Mouse (Mus musculus): ENCODE measurements around the gene Msi2. TPM values are rescaled to one million over a fixed set of nuclear protein-coding genes. Genes with fewer than 3 reads are reported as not detected.

Msi2 gene
- polyA plus RNA-seq, 1 experiment from 2014 or later = 3.9 TPM

DNA sequence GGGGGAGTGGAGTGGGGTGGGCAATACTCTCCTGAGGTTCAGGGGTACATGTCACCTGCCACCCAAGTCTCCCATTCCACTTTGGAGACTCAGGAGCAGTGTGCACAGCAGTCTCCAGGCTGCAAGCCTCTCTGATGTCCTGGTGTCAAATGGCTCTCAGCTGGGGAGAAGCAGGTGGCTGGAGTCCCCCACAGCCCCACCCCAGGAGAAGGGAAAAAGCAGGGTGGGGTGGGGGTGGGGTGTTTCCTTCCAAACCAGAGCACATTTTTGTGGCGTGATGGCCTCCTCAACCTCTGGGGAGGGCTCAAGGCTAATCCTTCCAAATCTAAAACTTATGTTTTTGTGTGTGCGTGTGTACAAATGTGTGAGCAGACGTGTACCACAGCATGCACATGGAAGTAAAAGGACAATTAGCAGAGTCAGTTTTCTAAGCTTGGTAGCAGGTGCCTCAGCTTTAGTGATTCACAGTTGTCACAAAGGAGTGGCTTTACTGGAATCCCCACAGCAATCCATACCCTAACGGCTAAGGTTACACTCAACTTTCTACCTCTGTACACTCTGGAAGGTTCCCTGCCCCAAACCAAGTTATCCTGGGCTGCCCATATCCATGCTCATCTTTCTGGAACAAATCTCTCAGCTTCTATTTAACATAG, 161.1 kb downstream of the Msi2 start:
- ATAC-seq (ENCODE audit: low read depth) (no peak), DNase-seq (no peak)
- Histone ChIP-seq H3K4me3 (replicated peaks) (no peak overlapping the region), H3K4me2 (no peak overlapping the region), H3K4me1 (replicated peaks) (peaks cover 89% of the 10 kb centered on the region), H3K9me3 (replicated peaks) (no peaks in the 10 kb centered on the region), H3K9ac (no peak overlapping the region), H3K27ac (peak overlapping the region; percentile 30), H3K36me3 (no peaks in the 10 kb centered on the region), H3K27me3 (no peaks in the 10 kb centered on the region)
- WGBS (ENCODE audit: insufficient replicate concordance) = 71% methylated on average over 4 of the region's 4 CpGs

DNA sequence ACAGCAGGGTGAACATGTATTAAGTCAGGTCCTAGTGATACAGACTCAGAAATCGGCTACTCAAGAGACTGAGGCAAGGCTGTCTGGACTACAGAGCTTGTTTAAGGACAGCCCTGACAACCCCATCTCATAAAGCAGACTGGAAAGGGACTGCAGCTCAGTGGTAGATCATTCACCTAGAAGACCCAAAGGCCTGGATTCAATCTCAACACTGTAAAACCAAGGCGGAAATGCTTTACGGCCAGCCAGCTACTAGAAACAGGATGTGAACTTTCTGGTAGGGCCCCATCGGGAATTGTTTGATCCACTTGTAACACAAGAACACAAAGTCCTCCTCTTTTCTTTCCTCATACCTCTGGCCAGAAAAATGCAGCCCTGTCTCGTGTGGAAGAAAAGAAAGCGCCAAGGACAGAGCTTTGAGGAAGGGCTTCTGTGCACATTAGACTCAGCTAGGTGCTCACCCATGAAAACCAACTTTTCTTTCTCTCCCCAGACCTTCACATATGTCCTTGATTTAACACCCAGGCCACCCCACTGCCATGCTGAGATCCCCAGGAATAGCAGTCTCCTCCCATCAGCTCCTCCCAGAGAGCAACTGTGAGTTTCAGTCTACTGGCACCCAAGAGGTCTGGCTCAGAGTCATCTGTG, 162.3 kb downstream of the Msi2 start:
- no peak for ATAC-seq (ENCODE audit: low read depth)
- Histone ChIP-seq H3K9me3 (replicated peaks) (no peaks in the 10 kb centered on the region), H3K9ac (peak overlapping the region; percentile 35), H3K36me3 (no peaks in the 10 kb centered on the region), H3K4me3 (replicated peaks) (no peak overlapping the region), H3K4me2 (no peak overlapping the region), H3K27ac (peak overlapping the region; percentile 56), H3K27me3 (no peaks in the 10 kb centered on the region), H3K4me1 (replicated peaks) (peaks cover 94% of the 10 kb centered on the region)
- 60% methylated on average over 6 of the region's 6 CpGs for WGBS (ENCODE audit: insufficient replicate concordance)
- no peak for DNase-seq

DNA sequence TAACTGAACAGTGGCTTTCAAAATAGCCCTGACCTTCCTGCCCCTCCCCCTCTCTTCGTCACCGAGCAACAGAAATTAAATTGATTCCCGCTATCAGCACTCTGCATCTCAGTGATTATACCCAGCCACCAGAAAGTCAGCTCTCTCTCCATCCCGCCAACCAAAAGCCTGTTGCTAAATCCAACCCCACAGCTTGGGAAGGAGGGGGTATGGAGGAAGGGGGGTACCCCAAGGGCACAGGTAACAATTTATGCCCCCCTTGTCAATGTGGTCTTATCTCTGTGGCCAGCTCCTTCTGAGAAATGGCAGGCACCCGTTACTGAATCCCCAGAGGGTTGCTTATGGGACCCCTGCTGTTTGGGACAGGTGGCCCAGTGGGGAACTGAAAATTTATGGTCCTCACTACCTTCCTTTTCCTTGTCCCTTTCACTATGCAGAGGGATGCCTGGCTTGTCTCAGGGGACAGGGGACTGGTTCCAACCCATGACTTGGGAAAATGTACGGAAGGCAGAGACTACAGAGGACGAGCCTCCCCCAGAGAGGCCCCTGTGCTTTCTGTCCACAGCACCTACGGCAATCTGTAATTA, 163.0 kb downstream of the Msi2 start:
- Histone ChIP-seq H3K9ac (peak overlapping the region; percentile 35; the same call in 1 of the 2 replicates), H3K9me3 (replicated peaks) (no peaks in the 10 kb centered on the region), H3K27me3 (no peaks in the 10 kb centered on the region), H3K4me2 (peak overlapping the region; percentile 3; the same call in 1 of the 2 replicates), H3K36me3 (no peaks in the 10 kb centered on the region), H3K4me1 (replicated peaks) (peaks cover 94% of the 10 kb centered on the region), H3K4me3 (replicated peaks) (no peak overlapping the region), H3K27ac (peak overlapping the region; percentile 56; the same call in 1 of the 2 replicates)
- no peak for ATAC-seq (ENCODE audit: low read depth)
- WGBS (ENCODE audit: insufficient replicate concordance) = 23% methylated on average over 8 of the region's 8 CpGs
- no peak for DNase-seq

DNA sequence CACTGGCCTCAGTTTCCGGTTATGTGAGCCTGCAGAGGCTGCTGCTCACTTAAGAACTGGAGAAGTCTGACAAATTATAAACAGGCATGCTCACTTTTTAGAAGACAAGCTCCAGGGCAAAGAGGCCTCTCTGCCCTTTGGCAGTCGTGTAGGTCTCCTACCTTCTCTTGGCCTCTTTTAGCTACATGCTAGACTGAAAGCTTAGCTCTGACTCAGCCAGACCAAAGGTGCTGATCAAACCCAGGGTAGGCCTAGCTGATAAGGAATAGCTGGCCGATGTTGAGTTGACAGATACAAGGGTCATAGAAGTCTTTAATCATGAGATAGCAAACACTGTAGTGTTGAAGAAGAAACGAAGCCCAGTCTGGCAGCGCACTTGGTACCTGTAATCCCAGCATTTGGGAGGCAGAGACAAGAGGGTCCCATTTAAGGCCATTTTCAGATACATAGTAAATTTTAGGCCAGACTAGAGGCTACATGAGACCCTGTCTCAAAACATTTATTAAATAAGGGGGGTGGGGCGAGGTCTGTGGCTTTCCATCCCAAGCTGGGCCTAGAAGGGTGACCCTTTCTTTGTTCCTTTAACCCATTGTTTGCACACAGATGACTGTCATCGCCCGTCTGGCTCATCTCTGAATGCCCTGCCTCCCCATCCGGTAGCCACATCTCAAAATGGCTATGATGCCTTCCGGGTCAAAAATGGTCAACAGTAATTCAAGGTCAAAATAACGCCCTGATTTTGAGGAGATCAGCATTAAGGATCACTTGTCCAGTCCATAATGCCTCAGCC, 164.6 kb downstream of the Msi2 start:
- Histone ChIP-seq H3K4me1 (replicated peaks) (peaks cover 85% of the 10 kb centered on the region), H3K36me3 (no peaks in the 10 kb centered on the region), H3K27me3 (no peaks in the 10 kb centered on the region), H3K9me3 (replicated peaks) (no peaks in the 10 kb centered on the region), H3K4me2 (peak overlapping the region; percentile 5), H3K27ac (peak overlapping the region; percentile 78), H3K9ac (peak overlapping the region; percentile 38), H3K4me3 (replicated peaks) (no peak overlapping the region)
- 48% methylated on average over 11 of the region's 11 CpGs for WGBS (ENCODE audit: insufficient replicate concordance)
- DNase-seq (peak; percentile 57), ATAC-seq (ENCODE audit: low read depth) (peak; percentile 86)

DNA sequence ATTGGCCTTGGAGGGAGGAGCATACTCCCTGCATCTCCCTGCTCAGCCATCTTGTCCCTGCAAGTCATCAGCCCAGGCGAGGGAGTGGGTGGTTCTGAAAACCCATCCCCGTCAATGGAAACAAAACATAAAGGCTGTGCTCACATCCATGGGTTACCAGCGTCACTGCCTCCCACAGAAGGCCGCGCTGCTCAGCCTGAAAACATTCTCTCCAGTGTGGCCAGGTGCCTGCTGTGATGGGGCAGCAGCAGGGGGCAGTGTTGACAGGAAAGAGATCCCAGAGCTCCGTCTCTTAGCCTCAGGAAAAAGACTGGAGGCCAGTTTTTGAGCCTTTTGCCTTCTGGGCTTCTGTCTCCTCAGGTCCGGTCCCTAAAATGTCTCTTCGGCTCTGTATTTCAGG, 165.3 kb downstream of the Msi2 start:
- H3K4me2 ChIP-seq = peak overlapping the region; percentile 5; the same call in 1 of the 2 replicates
- peak overlapping the region; percentile 38 for H3K9ac ChIP-seq
- H3K4me1 ChIP-seq (replicated peaks) = peaks cover 79% of the 10 kb centered on the region
- ATAC-seq (ENCODE audit: low read depth) (0 out of 2 replicates have a peak, but pooled peaks have one; percentile 16), DNase-seq (peak; percentile 33)
- no peaks in the 10 kb centered on the region for H3K36me3 ChIP-seq
- H3K9me3 ChIP-seq (replicated peaks) = no peaks in the 10 kb centered on the region
- peak overlapping the region; percentile 78 for H3K27ac ChIP-seq
- WGBS (ENCODE audit: insufficient replicate concordance) = 61% methylated on average over 8 of the region's 8 CpGs
- H3K4me3 ChIP-seq (replicated peaks) = no peak overlapping the region
- H3K27me3 ChIP-seq = no peaks in the 10 kb centered on the region

DNA sequence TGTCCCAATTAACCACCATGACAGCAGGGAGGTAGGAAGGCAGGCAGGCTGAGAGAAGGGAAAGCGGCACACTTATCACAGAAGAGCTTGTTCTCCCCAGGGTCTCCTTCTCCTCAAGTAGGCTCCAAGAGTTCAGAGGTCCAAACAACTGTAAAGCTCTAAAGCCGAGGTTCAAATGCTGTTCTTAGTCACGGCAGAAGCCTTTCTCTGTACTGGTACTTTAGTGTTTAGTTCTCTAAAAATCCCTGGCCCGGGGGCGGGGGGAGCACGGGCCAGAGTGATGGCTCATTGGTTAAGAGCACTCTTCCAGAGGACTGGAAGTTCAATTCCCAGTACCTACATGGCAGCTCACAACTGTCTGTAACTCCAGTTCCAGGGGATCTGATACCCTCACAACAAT, 165.9 kb downstream of the Msi2 start:
- 75% methylated on average over 6 of the region's 6 CpGs for WGBS (ENCODE audit: insufficient replicate concordance)
- Histone ChIP-seq H3K27me3 (no peaks in the 10 kb centered on the region), H3K36me3 (no peaks in the 10 kb centered on the region), H3K4me3 (replicated peaks) (no peak overlapping the region), H3K27ac (no peak overlapping the region; the same call in 1 of the 2 replicates), H3K4me2 (no peak overlapping the region), H3K9me3 (replicated peaks) (no peaks in the 10 kb centered on the region), H3K9ac (no peak overlapping the region), H3K4me1 (replicated peaks) (peaks cover 73% of the 10 kb centered on the region)
- ATAC-seq (ENCODE audit: low read depth) = no peak
- no peak for DNase-seq

DNA sequence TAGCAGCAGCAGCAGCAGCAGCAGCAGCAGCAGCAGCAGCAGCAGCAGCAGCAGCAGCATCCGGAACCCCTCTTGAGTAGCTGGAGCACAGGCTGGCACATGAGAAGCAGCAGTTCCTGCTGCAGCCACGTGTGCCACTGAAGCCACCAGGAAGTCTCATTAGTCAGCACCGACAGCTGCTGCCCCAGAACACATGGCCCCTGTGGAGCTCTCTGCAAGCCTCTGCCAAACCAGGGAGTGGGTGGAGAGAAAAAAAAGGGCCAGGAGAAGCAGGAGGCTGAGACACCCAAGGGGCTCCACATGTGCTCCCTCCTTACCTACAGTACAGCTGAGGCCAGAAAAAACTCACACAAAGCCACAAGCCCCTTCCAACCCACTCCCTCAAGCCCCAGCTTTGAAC, 167.3 kb downstream of the Msi2 start:
- H3K4me2 ChIP-seq = no peak overlapping the region
- H3K27ac ChIP-seq = no peak overlapping the region
- H3K9ac ChIP-seq = no peak overlapping the region
- H3K27me3 ChIP-seq = no peaks in the 10 kb centered on the region
- H3K9me3 ChIP-seq (replicated peaks) = no peaks in the 10 kb centered on the region
- no peak overlapping the region for H3K4me3 ChIP-seq (replicated peaks)
- ATAC-seq (ENCODE audit: low read depth) (no peak), DNase-seq (no peak)
- 11% methylated on average over 3 of the region's 3 CpGs for WGBS (ENCODE audit: insufficient replicate concordance)
- no peaks in the 10 kb centered on the region for H3K36me3 ChIP-seq
- peaks cover 64% of the 10 kb centered on the region for H3K4me1 ChIP-seq (replicated peaks)

DNA sequence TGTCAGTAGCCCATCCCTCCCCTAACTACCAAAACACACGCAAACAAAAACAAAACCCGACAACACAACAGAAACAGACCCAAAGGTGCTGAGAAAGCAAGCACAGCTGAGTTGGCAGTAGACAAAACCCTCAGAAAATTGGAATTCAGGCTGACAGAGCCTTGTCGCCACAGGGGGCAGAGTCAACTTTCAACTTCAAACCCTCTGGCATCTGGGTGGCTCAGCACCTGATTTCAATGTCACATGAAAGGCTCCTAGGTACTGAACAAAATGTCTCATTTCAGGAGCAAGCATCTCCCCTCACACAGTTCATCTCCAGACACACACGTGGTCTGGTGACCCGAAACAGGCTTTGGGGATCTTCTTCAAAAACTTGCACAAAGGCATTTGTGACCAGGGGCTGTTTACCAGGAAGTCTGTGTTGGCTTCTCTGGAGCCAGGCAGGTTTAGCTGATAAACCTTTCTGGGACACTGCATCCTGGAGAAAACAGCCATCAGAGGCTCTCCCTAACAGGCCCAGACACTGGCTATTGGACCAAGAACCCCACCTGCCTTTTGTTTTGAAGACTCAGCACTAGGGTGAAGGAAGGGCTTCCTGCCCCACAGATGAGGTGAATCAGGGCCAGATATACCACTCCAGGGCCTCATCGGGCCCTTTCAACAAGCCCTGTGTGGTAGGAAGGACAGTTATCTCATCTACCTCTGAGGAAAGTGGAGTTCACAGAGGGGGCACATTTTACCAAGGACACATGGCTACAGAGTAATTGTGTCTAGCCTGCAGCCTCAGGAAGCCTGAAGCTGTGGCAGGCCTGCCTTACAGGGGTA, 168.0 kb downstream of the Msi2 start:
- Histone ChIP-seq H3K27ac (no peak overlapping the region), H3K4me3 (replicated peaks) (no peak overlapping the region), H3K9me3 (replicated peaks) (no peaks in the 10 kb centered on the region), H3K27me3 (no peaks in the 10 kb centered on the region), H3K4me2 (no peak overlapping the region), H3K36me3 (no peaks in the 10 kb centered on the region), H3K4me1 (replicated peaks) (peaks cover 56% of the 10 kb centered on the region), H3K9ac (no peak overlapping the region)
- DNase-seq (no peak), ATAC-seq (ENCODE audit: low read depth) (no peak)
- 61% methylated on average over 6 of the region's 6 CpGs for WGBS (ENCODE audit: insufficient replicate concordance)

DNA sequence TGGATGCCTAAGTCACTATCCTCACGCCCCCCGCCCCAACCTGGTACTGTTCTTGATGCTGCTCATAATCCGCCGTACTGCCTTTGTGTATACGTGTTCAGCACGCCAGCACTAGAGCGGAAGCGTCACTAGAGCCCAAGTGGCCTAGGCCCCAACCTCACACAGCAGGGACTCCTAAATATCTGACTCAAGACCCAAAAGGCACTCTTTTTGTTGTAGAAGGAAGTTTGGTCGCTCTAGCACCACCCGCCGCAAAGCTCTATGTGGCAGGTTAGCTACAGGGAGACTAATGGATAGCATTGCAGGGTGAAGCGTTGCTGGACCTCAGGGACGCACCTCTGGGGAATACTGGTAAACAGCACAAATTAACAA, 168.8 kb downstream of the Msi2 start:
- Histone ChIP-seq H3K9me3 (replicated peaks) (no peaks in the 10 kb centered on the region), H3K4me1 (replicated peaks) (peaks cover 49% of the 10 kb centered on the region), H3K27ac (no peak overlapping the region), H3K36me3 (no peaks in the 10 kb centered on the region), H3K27me3 (no peaks in the 10 kb centered on the region), H3K4me3 (replicated peaks) (no peak overlapping the region), H3K4me2 (no peak overlapping the region), H3K9ac (no peak overlapping the region)
- WGBS (ENCODE audit: insufficient replicate concordance) = 89% methylated on average over 13 of the region's 13 CpGs
- ATAC-seq (ENCODE audit: low read depth) (no peak), DNase-seq (no peak)

DNA sequence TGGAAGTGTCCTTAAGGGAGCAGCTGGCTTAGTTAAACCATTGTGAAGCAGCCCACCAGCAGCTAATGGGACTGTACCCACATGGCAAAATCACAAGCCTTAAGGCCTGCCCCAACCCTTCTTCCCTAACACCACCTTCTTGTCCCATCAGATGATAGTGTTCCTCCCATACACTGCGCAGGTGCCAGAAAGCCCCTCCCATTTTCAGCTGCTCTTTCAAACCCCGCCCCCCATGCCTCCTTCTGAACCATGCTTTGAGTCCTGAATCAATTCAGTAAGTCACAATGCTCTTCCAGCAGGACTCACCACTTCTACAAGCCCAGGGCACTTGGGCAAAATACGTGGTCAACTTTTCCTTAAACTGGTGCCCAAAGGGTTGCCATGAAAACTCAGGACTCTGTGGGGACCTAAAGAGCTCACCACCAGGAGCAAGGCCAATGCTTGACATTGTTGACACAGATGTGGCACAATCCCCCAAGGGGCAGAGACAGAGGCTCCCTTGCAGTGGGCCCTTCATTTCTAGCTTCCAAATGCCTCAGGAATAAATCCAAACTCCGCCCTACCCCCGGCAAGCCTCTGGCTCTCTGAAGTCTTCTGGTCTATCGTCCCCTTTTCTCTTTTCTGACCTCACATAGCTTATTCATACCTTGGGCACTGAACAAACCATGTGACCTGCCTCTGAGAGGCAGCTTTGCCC, 169.3 kb downstream of the Msi2 start:
- DNase-seq = no peak
- 76% methylated on average over 6 of the region's 6 CpGs for WGBS (ENCODE audit: insufficient replicate concordance)
- H3K27me3 ChIP-seq = no peaks in the 10 kb centered on the region
- ATAC-seq (ENCODE audit: low read depth) = no peak
- no peak overlapping the region for H3K4me2 ChIP-seq
- no peak overlapping the region for H3K4me3 ChIP-seq (replicated peaks)
- peaks cover 43% of the 10 kb centered on the region for H3K4me1 ChIP-seq (replicated peaks)
- H3K36me3 ChIP-seq = no peaks in the 10 kb centered on the region
- H3K27ac ChIP-seq = no peak overlapping the region
- no peaks in the 10 kb centered on the region for H3K9me3 ChIP-seq (replicated peaks)
- no peak overlapping the region for H3K9ac ChIP-seq
